Mouse (Mus musculus): ENCODE data around the gene Cnksr3.
A peak's percentile ranks its signal among the peaks of the same experiment; 100 is the strongest.

Gene Cnksr3

DNA sequence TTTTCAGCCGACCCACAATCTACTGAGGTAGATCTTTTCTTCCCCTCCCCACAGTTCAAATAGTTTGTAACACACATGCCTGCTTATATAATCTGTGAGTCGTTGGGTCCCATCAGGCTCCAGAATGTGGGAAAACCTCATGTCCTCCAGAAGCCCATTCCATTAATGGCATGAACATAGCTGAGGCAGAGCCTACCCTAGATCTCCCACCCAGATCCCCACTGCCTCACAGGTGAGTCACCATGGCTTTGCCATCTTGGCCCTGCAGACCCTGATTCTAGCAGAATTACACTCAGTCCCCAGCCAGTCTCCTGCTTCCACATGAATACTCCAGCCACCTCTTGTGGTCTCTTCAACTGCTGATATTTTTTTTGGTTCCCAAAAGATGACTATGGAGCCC is 136.4 kb downstream of the Cnksr3 start:
- no peak for DNase-seq

DNA sequence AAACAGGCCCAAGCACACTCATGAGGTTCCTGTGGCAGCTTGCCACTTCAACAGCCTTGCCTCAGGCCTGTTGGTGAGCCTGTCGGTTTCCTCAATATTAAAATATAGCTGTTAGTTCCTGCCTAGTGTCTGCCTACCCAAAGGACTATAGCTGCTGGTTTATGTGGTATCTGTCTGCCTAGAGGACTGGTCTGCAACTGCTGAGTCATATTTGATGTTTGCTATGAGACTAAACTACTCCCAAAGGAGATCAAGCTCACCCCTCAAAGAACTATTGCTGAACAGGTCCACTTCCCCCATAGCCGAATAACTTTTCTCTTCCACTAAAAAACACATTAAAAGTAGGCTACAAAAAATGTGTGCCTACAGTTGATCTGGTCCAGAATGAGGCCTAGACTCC is 137.8 kb downstream of the Cnksr3 start:
- DNase-seq, result no peak

- no peak for DNase-seq
Measured at GRCm38 (mm10) chr10:7070924-7071323, 141.1 kb downstream of the Cnksr3 start.

GRCm38 (mm10) chr10:7070100-7070835 is 141.8 kb downstream of the Cnksr3 start:
- DNase-seq, result peak; percentile 34

GRCm38 (mm10) chr10:7069090-7069489 is 142.9 kb downstream of the Cnksr3 start:
- no peak for DNase-seq

Measured in retina, postnatal 1 day (tissue).